Mouse (Mus musculus) embryonic fibroblast, embryonic 13.5 days (primary cell): ENCODE data around the gene Ube2d1.

Experiments
- CTCF ChIP-seq: IDR thresholded peaks from 2 replicates; pipeline ENCODE4 v1.5.1; 2011; ENCODE audit warnings: mild to moderate bottlenecking, control low read depth, low read length, moderate library complexity, borderline replicate concordance; ENCODE audit not compliant: insufficient read depth
- POLR2A ChIP-seq: IDR thresholded peaks from 2 replicates; pipeline ENCODE4 v1.6.1; 2011; ENCODE audit warnings: low read depth, mild to moderate bottlenecking, control low read depth, low read length, moderate library complexity

DNA sequence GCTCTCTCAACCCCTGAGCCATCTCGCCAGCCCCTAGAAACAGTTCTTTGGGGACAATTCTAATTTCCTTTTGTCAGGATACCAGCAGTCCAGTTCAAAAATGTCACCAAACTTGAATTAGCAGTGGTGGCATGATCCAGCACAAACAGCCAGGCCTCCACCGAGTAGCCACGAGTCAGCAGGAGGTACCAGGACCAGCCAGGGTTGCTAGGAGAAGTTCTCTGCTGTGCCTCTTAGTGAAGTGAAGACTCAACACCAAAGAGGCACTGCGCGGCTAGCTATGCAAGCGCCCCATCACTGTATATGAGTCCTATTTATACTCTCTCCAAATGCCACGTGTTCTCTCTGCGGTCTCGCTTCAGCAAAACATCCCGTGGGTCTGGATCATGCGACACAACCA, 31.0 kb upstream of the Ube2d1 start:
- no peak for TF ChIP-seq CTCF
- TF ChIP-seq POLR2A, result no peak
